Mouse (Mus musculus) erythroblast, adult 5-6 weeks (primary cell): ENCODE results near the gene BC051019. TPM values are rescaled to one million over a fixed set of nuclear protein-coding genes. Genes with fewer than 3 reads are reported as not detected.

Experiments
- ATAC-seq: replicated peaks from 2 replicates; pipeline ENCODE4 v1.8.0; 2016; ENCODE audit warnings: moderate number of reproducible peaks, mild to moderate bottlenecking, moderate TSS enrichment, inconsistent platforms; ENCODE audit not compliant: poor library complexity, low FRiP score, severe bottlenecking
- total RNA-seq, 2 experiments: library from RNA; stranded (forward) in 1 of 2; stranded (reverse) in 1 of 2; fragments of 150-400 nt in 1 of 2; fragments of 200-764, 138-1000 nt in 1 of 2; gene quantifications; 2 replicates each; pipeline versions ENCODE4 v1.2.3 to v1.2.4; 2015 to 2017; ENCODE audit warnings: low replicate concordance in 2 of 2

The BC051019 gene
- total RNA-seq, 2 experiments from 2014 or later: not detected

DNA sequence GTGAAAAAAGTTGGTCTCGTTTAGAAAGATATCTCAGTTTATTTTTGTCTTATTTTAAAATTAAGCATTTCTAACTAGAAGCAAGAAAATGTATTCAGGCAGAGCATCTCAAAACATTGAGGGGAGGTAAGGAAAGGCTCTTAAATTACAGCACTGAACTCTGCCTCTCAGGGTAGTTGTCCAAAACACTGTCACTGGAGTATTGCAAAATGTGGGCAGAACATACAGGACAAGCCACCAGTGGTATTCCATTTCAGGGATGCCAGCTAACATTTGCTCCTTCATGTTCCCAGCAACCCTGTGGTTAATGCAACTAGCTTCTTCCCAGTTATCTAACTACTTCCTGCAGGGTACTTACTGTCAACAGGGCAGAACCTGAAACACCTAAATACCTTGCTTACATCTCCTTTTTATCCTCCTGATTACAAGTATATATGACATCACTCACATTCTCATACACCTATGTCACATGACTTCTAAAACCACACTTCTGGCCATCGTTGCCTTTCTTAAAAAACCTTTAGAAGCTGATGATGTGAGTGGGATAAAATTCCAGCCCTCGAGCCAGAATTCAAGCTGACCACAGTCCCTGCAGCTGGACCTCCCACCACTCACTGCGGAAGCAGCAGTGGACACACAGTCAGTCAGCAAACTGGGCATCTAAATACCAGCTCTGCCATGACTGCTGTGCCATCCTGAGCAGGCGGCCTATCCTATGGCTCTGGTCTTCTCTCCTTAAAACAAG is 54.1 kb downstream of the BC051019 start:
- ATAC-seq: no peak

DNA sequence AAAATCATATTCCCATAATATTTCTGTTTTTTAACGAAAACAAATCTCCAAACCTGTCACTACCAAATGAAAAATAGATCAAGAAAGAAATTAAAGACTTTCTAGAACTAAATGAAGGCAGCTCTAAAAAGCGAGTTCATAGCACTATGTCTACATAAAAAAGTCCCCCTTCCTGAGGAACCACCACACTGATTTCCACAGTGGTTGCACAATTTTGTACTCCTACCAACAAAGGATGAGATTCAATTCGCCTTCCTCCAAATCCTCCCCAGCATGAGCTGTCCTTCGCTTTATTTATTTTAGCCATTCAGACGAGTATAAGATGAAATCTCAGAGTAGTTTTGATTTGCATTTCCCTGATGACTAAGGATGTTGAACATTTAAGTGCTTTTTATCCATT is 57.0 kb downstream of the BC051019 start:
- ATAC-seq: no peak

DNA sequence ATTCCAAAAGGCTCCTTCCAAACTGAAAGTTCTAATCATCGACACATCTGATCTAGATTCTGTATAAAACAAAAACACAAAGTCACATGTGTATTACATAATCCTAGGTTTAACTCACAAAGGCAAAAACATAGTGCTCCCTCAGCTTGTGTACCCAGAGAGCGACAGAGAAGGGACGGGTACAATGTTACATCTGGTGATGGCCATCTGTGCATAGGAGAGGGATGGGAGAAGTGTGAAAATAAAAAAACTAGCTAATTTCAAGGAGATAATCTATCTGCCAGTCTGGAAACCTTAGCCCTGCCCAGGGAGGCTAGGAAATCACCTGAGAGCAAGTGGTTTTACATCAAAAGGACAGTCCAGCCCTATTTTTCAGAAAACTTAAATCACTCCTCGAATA is 61.0 kb downstream of the BC051019 start:
- ATAC-seq: no peak

Other genes with a start within 250 kb of the BC051019 start
- gene Trim66, start 215.7 kb downstream of the BC051019 start, total RNA-seq (2015; ENCODE audit: low replicate concordance): not detected in 2 replicates
- not detected in 2 replicates for gene Trim66, start 215.7 kb downstream of the BC051019 start, total RNA-seq (2017; ENCODE audit: low replicate concordance)
- gene Rpl27a, start 204.7 kb downstream of the BC051019 start, total RNA-seq (2015; ENCODE audit: low replicate concordance): 123 and 147 TPM in 2 replicates
- 99.9 and 139 TPM in 2 replicates for gene Rpl27a, start 204.7 kb downstream of the BC051019 start, total RNA-seq (2017; ENCODE audit: low replicate concordance)
- 381 and 408 TPM in 2 replicates for gene St5, start 20.2 kb downstream of the BC051019 start, total RNA-seq (2015; ENCODE audit: low replicate concordance)
- gene St5, start 20.2 kb downstream of the BC051019 start, total RNA-seq (2017; ENCODE audit: low replicate concordance): 250 and 390 TPM in 2 replicates
- 5.2 and 18.0 TPM in 2 replicates for gene Akip1, start 20.2 kb downstream of the BC051019 start, total RNA-seq (2015; ENCODE audit: low replicate concordance)
- 3.2 and 6.4 TPM in 2 replicates for gene Akip1, start 20.2 kb downstream of the BC051019 start, total RNA-seq (2017; ENCODE audit: low replicate concordance)
- gene Ascl3, start 7.9 kb upstream of the BC051019 start, total RNA-seq (2015; ENCODE audit: low replicate concordance): not detected in 2 replicates
- not detected in 2 replicates for gene Ascl3, start 7.9 kb upstream of the BC051019 start, total RNA-seq (2017; ENCODE audit: low replicate concordance)
- 30.7 and 31.8 TPM in 2 replicates for gene Tmem9b, start 29.0 kb upstream of the BC051019 start, total RNA-seq (2015; ENCODE audit: low replicate concordance)
- gene Tmem9b, start 29.0 kb upstream of the BC051019 start, total RNA-seq (2017; ENCODE audit: low replicate concordance): 13.0 and 18.7 TPM in 2 replicates
- 10.7 and 14.0 TPM in 2 replicates for gene Nrip3, start 58.2 kb upstream of the BC051019 start, total RNA-seq (2015; ENCODE audit: low replicate concordance)
- 9.9 and 19.9 TPM in 2 replicates for gene Nrip3, start 58.2 kb upstream of the BC051019 start, total RNA-seq (2017; ENCODE audit: low replicate concordance)
- gene Scube2, start 141.8 kb upstream of the BC051019 start, total RNA-seq (2015; ENCODE audit: low replicate concordance): not detected in 2 replicates
- gene Scube2, start 141.8 kb upstream of the BC051019 start, total RNA-seq (2017; ENCODE audit: low replicate concordance): not detected in 2 replicates
- gene Dennd5a, start 236.6 kb upstream of the BC051019 start, total RNA-seq (2015; ENCODE audit: low replicate concordance): 54.6 and 55.8 TPM in 2 replicates
- gene Dennd5a, start 236.6 kb upstream of the BC051019 start, total RNA-seq (2017; ENCODE audit: low replicate concordance): 19.8 and 26.3 TPM in 2 replicates